14 mouse cellular contexts compared by ENCODE assay signal in genomic region chr15:93857336-93857901, GRCm38 (mm10).
"Had no signal": no experiment of that assay in that cellular context is flagged by ENCODE, and none has a peak within 500 bp of the region (broad histone marks: within the 10 kb centered on the region; RNA-seq: fewer than 3 reads in every experiment).

No protein-coding gene starts in this region.

- H3K27me3 ChIP-seq: midbrain, embryonic 12.5 days; neural tube, embryonic 13.5 days had no signal

- H3K36me3 ChIP-seq: midbrain, embryonic 12.5 days; neural tube, embryonic 13.5 days had no signal

- H3K27ac ChIP-seq: kidney, postnatal 0 days; liver, embryonic 14.5 days; midbrain, embryonic 12.5 days; neural tube, embryonic 13.5 days had no signal

- H3K4me3 ChIP-seq: midbrain, embryonic 12.5 days; neural tube, embryonic 13.5 days had no signal

- H3K4me2 ChIP-seq: midbrain, embryonic 12.5 days; neural tube, embryonic 13.5 days had no signal

- H3K4me1 ChIP-seq: midbrain, embryonic 12.5 days; neural tube, embryonic 13.5 days had no signal

- ATAC-seq: midbrain, embryonic 16.5 days had no signal

- H3K9me3 ChIP-seq: midbrain, embryonic 12.5 days; neural tube, embryonic 13.5 days had no signal

- H3K9ac ChIP-seq: liver, embryonic 14.5 days; midbrain, embryonic 12.5 days; neural tube, embryonic 13.5 days had no signal

- DNase-seq: kidney, adult 11 months; kidney, adult 9 months; kidney, postnatal 36 days; lung, adult 18-20 months; retina, postnatal 1 day; right cerebral cortex, postnatal 4 days; spleen, adult 18-20 months; thymus, adult 2 months; thymus, postnatal 25 days had no signal
